Mouse (Mus musculus) skeletal muscle tissue, adult 2 months (tissue): ENCODE measurements around the gene Ranbp3l.

Source experiments
- DNase-seq: peaks from one replicate; pipeline ENCODE4 v3.0.0-alpha.2; 2012; ENCODE audit warnings: low read depth, low spot score

The Ranbp3l gene

GRCm38 (mm10) chr15:9093598-9094365, 126.0 kb downstream of the Ranbp3l start:
- no peak for DNase-seq

GRCm38 (mm10) chr15:9094366-9094750, 126.6 kb downstream of the Ranbp3l start:
- no peak for DNase-seq

- DNase-seq = no peak
Measured at GRCm38 (mm10) chr15:9096865-9097264, 129.1 kb downstream of the Ranbp3l start.

GRCm38 (mm10) chr15:9100446-9101077, 132.8 kb downstream of the Ranbp3l start:
- DNase-seq = no peak

GRCm38 (mm10) chr15:9106303-9107074, 138.7 kb downstream of the Ranbp3l start:
- no peak for DNase-seq

GRCm38 (mm10) chr15:9110526-9111347, 143.0 kb downstream of the Ranbp3l start:
- no peak for DNase-seq

- no peak for DNase-seq
Measured at GRCm38 (mm10) chr15:9111648-9112047, 143.9 kb downstream of the Ranbp3l start.

- DNase-seq = no peak
Measured at GRCm38 (mm10) chr15:9113556-9113955, 145.8 kb downstream of the Ranbp3l start.

DNA sequence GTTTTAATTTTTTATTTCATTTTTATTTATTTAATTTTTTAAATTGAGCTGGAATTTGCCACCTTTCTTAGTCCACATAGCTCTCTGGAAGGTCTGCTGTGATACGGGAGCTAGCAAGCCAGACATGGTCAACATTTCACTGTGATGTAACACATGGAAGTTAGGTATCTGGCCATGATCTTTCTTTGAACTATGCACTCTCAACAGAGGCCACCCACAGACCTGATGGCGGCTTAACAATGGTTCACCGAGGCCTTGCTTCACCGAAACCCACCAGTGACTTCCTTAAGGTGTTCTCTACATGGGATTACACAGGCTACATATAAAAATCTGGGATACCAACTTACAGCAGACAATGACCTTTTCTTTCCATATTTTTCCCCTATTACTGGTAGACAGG, 146.4 kb downstream of the Ranbp3l start:
- no peak for DNase-seq

DNA sequence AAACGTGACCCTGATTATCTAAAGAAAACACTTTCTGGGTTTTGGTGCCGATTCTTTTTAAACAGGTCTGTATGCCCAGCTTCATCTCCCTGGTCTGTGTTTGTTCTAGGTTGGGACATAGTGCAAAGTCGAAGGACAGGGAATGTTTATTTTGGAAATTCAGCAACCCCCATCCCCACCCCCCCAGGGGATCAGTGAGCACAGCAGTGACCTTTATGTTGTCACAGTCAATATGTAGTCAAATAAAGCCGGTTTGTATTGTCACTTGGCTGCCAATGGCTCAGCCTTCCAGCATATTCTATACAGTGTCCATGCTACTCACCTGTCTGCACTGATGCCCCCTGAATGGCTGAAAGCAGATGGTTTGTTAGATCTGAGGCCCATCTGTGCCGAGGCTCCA, 146.8 kb downstream of the Ranbp3l start:
- no peak for DNase-seq
